Mouse (Mus musculus) heart, embryonic 10.5 days (tissue): Measurements from ENCODE around the gene Gmfg. TPM values are rescaled to one million over a fixed set of nuclear protein-coding genes. Genes with fewer than 3 reads are reported as not detected.

ENCODE experiments used
- DNase-seq: peaks from one replicate; pipeline ENCODE4 v3.0.0-alpha.2; 2017; ENCODE audit warnings: low spot score
- H3K27ac ChIP-seq: fragments of 300-500 bp; sonication (generic); 2 replicates; pipeline ENCODE4 v1.5.1; 2016; ENCODE audit warnings: mild to moderate bottlenecking
- H3K27me3 ChIP-seq: fragments of 300-500 bp; sonication (generic); 2 replicates; pipeline ENCODE4 v1.6.1; 2016; ENCODE audit warnings: mild to moderate bottlenecking; ENCODE audit not compliant: poor library complexity, insufficient read depth, severe bottlenecking
- H3K36me3 ChIP-seq: fragments of 300-500 bp; sonication (generic); 2 replicates; pipeline ENCODE4 v1.6.1; 2016; ENCODE audit warnings: mild to moderate bottlenecking, moderate library complexity
- H3K4me1 ChIP-seq: fragments of 300-500 bp; sonication (generic); 2 replicates; pipeline ENCODE4 v1.6.1; 2016; ENCODE audit warnings: mild to moderate bottlenecking
- H3K4me3 ChIP-seq: fragments of 300-500 bp; sonication (generic); 2 replicates; pipeline ENCODE4 v1.5.1; 2016; ENCODE audit warnings: mild to moderate bottlenecking, moderate library complexity
- H3K9me3 ChIP-seq: fragments of 300-500 bp; sonication (generic); 2 replicates; pipeline ENCODE4 v1.6.1; 2016; ENCODE audit warnings: mild to moderate bottlenecking, moderate library complexity
- WGBS: fragments of 180-500 bp; shearing (Covaris S2); methylation state at CpG from one replicate; pipeline ENCODE4 v1.1.7; 2016; 5-methylcytosine and 5-hydroxymethylcytosine counted together
- polyA plus RNA-seq: library from polyadenylated mRNA; unstranded; fragments of >200 nt; fragmentation: Nextera tagmentation; extraction: Ambion mirVana; gene quantifications from 2 replicates; pipeline ENCODE4 v1.2.1, GENCODE M21; 2016

Gene Gmfg
- polyA plus RNA-seq, 1 experiment from 2014 or later = 8.7 TPM

DNA sequence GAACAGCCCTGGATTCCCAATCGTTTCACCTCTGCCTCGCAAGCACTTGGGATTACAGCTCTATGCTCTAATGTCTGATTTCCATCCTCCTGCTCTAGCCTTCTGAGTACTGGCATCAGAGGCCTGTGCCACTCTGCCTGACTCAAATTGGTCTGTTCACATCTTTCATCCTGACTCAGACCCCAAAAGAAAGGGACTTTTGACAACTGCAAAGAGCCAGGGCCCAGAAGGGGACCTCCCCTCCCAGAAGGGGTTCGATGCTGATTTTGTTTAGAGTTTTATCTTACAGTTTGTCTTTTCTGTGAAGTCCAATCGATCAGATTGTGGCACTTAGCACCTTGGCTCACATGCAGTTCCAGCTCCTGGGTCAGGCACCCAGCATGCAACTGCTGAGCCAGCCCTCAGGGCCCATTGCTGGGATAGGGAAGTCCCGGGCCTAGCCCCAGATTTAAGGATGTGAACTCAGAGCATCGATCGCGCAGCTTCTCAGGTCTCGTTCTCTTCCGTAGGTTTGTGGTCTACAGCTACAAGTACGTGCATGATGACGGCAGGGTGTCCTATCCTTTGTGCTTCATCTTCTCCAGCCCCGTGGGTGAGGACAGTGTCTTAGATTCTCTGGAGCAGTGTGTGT lies 7.2 kb downstream of the Gmfg start:
- no peaks in the 10 kb centered on the region for H3K9me3 ChIP-seq
- 77% methylated on average over 13 of the region's 13 CpGs for WGBS
- H3K27me3 ChIP-seq = peaks cover 7% of the 10 kb centered on the region; the same call in 1 of the 2 replicates
- H3K36me3 ChIP-seq = no peaks in the 10 kb centered on the region
- no peak for DNase-seq
- no peak overlapping the region for H3K4me3 ChIP-seq
- H3K27ac ChIP-seq = no peak overlapping the region
- peaks cover 9% of the 10 kb centered on the region for H3K4me1 ChIP-seq

DNA sequence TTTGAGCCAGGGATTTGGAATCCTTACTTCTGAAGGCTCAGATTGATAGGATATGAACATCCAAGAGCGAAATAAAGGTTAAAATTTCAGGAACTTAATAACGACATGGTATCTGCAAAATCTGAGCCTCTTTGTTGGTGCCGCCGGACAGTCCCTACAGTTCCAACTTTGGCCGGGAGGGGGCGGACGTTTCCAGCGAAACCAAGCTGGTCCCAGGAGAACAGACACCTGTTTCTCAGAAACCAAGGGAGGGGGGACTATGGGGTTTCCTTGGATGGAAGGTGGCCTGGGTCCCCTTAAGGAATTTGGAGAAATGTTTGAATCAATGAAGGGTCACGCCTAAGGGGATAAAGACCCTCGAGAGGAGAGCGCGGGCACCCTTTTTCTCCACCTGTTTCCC lies 9.2 kb downstream of the Gmfg start:
- WGBS = 7% methylated on average over 12 of the region's 12 CpGs
- Histone ChIP-seq H3K9me3 (no peaks in the 10 kb centered on the region), H3K27me3 (peaks cover 7% of the 10 kb centered on the region; the same call in 1 of the 2 replicates), H3K4me1 (peaks cover 9% of the 10 kb centered on the region), H3K4me3 (no peak overlapping the region), H3K36me3 (no peaks in the 10 kb centered on the region), H3K27ac (no peak overlapping the region)
- DNase-seq = peak; percentile 86

DNA sequence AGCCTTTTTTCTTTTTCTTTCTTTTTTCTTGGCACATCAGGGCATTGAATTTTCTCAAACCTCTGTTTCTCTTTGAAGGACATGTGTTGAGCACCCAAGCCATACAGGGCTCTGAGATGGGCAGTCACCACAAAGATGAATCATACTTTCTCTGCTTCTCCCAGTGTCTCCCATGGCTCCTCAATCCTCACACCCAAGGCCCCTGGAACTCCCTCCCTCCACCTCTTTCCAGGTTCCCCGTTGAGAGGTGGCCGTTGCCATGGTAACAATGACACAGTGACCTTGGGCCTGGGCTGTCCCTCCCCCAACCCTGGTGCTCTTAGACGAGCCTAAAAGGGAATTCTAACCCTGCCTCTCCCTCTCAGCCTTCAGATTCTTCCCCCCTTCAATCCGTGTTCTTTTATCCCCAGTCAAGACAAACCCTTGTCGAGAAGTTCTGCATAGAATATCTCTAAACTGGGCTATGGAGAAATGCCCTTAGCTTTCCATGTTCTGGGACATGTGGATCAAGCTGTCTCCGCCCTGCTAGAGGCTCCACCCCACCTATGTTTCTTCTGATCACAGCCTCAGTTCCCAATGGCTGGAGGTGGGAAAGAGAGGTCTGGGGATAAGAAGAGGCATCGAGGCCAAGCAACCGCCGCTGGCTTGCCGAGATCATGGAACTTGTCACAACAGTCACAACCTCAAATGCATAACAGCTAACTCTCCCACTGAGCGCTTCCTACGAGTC lies 10.0 kb downstream of the Gmfg start:
- DNase-seq = no peak

DNA sequence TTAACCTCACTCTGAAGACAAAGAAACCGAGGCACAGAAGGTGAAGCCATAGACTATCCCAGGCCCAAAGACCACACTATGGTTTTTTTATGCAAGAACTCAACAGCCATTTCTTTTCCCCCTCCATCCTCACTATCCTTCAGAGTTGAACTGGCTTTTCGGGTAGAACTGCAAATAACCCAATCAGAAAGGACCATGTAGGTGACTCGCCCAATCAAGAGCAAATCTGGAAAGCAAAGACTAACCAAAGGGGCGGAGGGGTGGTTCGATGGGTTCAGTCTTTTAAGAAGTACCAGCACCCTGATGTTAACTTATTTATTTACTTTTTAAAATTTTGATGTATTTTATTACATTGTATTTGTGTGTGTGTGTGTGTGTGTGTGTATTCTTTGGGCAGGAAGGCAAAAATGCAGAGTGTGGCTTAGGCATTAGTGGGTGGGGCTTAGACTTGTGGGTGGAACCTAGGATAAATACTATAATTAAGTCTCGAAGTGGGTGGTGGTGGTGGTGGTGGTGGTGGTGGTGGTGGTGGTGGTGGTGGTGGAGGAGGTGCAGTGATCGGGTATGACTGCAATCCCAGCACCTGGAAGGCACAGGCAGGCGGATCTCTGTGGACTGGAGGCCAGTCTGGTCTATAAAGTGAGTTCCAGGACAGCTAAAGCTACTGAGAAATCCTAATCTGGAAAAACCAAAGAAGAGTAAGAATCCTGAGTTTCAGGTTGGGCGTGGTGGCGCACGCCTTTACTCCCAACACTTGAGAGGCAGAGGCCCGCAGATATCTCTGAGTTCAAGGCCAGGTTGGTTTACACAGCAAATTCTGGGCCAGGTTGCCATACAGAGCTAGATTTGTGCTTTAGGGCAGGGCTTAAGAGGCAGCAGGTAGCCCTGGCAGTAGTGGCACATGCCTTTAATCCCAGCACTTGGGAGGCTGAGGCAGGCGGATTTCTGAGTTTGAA lies 10.9 kb downstream of the Gmfg start:
- Histone ChIP-seq H3K27ac (no peak overlapping the region), H3K27me3 (peaks cover 7% of the 10 kb centered on the region; the same call in 1 of the 2 replicates), H3K4me1 (peaks cover 20% of the 10 kb centered on the region), H3K4me3 (no peak overlapping the region), H3K9me3 (no peaks in the 10 kb centered on the region), H3K36me3 (no peaks in the 10 kb centered on the region)
- no peak for DNase-seq
- 63% methylated on average over 13 of the region's 13 CpGs for WGBS

More for the DNA sequence above, 10.0 kb downstream of the Gmfg start:
- no peak overlapping the region for H3K27ac ChIP-seq
- H3K9me3 ChIP-seq = no peaks in the 10 kb centered on the region
- peaks cover 12% of the 10 kb centered on the region for H3K4me1 ChIP-seq
- WGBS = 18% methylated on average over 12 of the region's 12 CpGs
- peaks cover 7% of the 10 kb centered on the region; the same call in 1 of the 2 replicates for H3K27me3 ChIP-seq
- H3K36me3 ChIP-seq = no peaks in the 10 kb centered on the region
- H3K4me3 ChIP-seq = no peak overlapping the region

DNA sequence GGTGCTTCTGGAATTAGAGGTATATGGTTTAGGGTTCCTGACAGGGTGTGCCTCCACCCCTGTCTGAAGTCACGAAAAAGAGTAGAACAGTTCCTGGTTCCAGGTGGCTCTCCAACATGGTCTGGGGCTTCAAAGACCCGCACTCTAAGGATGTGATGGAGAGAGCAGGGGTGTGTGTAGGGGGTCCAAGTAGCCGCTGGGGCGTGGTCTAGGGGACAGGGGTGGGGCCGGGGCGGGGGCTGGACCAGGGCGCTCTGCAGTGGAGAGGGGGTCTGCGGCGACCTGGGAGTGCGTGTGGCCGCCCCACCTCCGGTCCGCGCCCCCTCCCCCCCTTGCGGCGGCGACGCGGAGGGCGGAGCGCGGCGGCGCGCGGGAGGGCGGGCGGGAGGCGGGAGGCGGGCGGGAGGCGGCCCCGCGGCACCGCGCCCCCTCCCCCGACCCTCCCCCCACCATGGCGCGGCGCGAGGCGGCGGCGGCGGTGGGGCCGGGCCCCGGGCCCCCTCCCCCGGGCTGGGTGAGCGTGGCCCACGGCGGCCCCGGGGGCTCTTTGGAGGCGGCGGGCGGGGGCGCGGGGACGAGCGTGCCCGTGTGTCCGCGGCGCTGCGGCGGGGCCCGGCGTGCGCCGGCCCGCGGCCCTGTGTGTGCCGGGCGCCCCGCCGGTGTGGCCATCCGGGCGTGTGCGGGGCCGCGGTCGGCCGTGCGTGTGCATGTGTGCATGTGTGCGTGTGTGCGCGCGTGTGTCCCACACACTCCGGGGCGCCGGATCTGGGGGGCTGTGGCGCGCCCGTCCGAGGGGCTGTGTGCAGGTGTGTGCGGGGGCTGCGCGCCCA lies 14.5 kb downstream of the Gmfg start, which contains the start of gene Lrfn1:
TSS of gene Lrfn1 (plus strand) at position 450 of the 830 bp plus-strand sequence.
- H3K4me1 ChIP-seq = peaks cover 20% of the 10 kb centered on the region
- H3K36me3 ChIP-seq = peaks cover 5% of the 10 kb centered on the region; the same call in 1 of the 2 replicates
- DNase-seq = no peak
- under 1% methylated on average over 58 of the region's 97 CpGs for WGBS
- peak within 1 kb of the TSS; percentile 86 for H3K27ac ChIP-seq
- H3K9me3 ChIP-seq = no peaks in the 10 kb centered on the region
- peak within 1 kb of the TSS; percentile 91 for H3K4me3 ChIP-seq
- H3K27me3 ChIP-seq = 0 out of 2 replicates have a peak, but pooled peaks cover 2% of the 10 kb centered on the region

DNA sequence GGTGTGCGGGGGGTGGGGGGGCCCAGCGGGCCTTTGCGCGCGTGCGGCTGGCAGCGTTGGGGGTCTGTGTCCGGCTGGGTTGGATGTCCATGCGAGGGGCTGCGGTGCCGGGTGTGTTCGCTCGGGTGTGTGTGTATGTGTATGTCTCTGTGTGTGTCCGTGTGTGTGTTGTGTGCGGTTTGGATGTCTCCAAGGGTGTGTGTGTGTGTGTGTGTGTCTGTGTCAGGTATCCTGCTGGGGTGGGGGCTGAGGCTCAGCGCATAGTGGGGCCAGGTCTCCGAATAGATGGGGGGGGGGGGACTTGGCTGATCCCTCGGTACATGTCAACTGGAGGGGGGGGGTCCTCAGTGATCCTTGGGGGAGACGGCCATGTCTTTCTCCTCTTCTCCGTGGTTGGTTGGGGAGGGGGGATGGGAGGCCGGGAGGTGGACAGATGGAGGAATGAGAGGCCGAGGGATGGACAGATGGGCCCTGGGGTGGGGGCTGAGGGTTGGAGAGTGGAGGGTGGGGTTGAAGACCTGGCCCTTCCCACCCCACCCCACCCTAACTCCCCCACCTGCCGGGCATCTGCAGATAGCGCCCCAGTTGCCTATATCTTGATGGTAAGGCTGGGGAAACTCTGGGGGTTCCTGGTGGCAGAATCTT lies 15.2 kb downstream of the Gmfg start:
- Histone ChIP-seq H3K36me3 (peaks cover 5% of the 10 kb centered on the region; the same call in 1 of the 2 replicates), H3K9me3 (no peaks in the 10 kb centered on the region), H3K4me1 (peaks cover 15% of the 10 kb centered on the region), H3K27me3 (0 out of 2 replicates have a peak, but pooled peaks cover 2% of the 10 kb centered on the region), H3K27ac (peak overlapping the region; percentile 86), H3K4me3 (peak overlapping the region; percentile 91)
- WGBS = 3% methylated on average over 24 of the region's 24 CpGs
- no peak for DNase-seq

DNA sequence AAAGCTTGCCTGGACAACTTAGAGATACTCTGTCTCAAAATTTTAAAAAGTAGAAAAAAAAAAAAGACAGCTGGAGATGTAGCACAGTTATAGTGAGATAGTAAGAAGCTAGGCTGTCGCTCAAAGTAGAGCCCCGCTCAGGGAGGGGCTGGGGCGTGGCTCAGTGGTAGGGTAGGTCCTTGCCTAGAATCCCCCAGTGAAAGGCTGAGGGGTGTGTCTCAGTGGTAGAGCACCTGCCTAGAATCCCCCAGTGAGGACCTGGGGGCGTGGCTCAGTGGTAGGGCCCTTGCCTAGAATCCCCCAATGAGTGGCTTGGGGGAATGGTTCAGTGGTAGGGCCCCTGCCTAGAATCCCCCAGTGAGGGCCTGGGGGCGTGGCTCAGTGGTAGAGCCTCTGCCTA lies 23.1 kb downstream of the Gmfg start:
- peaks cover 51% of the 10 kb centered on the region for H3K36me3 ChIP-seq
- H3K27ac ChIP-seq = no peak overlapping the region
- H3K4me3 ChIP-seq = no peak overlapping the region
- 95% methylated on average over 4 of the region's 5 CpGs for WGBS
- H3K9me3 ChIP-seq = no peaks in the 10 kb centered on the region
- H3K27me3 ChIP-seq = no peaks in the 10 kb centered on the region
- peaks cover 8% of the 10 kb centered on the region; the same call in 1 of the 2 replicates for H3K4me1 ChIP-seq
- no peak for DNase-seq

DNA sequence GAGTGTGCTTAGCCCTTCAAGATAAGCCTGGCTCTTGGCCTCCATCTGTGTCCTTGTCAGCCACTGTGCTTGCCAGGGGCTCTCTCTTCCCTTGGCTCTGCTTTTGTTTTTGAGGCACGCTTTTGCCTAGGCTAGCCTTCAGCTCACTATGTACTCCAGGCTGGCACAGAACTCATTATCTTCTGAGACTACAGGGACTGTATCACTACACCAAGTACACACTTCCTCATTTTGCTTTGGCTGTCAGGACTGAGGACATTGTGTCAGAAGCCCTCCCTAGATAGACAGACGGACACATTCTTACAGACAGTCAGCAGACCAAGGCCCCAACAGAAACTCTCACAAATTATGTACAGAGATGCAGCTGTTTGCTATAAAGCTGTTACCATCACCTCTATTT lies 25.5 kb downstream of the Gmfg start:
- DNase-seq = no peak
- H3K4me3 ChIP-seq = no peak overlapping the region
- 89% methylated on average over 2 of the region's 2 CpGs for WGBS
- H3K27me3 ChIP-seq = peaks cover 19% of the 10 kb centered on the region; the same call in 1 of the 2 replicates
- no peaks in the 10 kb centered on the region for H3K9me3 ChIP-seq
- H3K4me1 ChIP-seq = peaks cover 21% of the 10 kb centered on the region
- peaks cover 45% of the 10 kb centered on the region for H3K36me3 ChIP-seq
- no peak overlapping the region for H3K27ac ChIP-seq

DNA sequence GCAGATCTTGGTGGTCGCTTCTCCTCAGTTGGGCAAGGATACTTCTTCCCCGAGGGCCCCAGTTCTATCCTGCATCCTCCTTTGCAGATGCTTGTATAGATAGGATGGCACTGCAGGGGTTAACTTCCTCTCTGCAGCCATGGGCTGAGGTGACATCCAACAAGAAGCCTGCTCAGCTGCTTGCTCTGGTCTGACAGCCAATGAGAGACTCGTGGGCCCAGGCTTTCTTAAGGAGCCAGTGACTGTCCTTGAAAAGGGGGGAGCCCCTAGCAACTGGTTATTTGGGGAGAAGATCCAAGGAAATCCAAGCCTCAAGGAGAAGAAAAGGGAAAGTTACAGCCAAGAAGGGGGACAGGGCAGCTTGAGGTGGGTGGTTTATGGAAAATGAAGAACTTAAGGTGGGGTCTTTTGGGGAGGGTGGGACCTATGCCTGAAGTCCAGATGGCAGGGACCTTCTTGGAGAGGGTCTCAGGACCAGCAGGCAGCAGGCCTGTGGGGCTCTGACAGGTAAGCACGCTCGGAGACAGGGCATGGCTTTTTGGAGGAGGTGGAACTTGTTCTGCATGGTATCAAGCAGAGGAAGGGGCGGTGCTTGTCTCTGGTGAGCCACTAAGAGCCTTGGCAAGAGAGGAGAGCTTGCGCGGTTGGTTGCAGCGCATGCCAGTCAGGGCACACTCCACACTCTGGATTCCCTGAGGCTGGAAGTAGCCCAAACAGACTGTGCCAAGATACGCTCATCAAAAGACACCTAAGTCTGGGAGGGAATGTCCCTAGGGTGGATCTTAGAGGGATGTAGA lies 27.4 kb downstream of the Gmfg start:
- no peak overlapping the region for H3K27ac ChIP-seq
- peaks cover 37% of the 10 kb centered on the region for H3K27me3 ChIP-seq
- WGBS = 53% methylated on average over 10 of the region's 10 CpGs
- no peak for DNase-seq
- peaks cover 24% of the 10 kb centered on the region for H3K4me1 ChIP-seq
- no peaks in the 10 kb centered on the region for H3K9me3 ChIP-seq
- peaks cover 27% of the 10 kb centered on the region for H3K36me3 ChIP-seq
- no peak overlapping the region for H3K4me3 ChIP-seq

DNA sequence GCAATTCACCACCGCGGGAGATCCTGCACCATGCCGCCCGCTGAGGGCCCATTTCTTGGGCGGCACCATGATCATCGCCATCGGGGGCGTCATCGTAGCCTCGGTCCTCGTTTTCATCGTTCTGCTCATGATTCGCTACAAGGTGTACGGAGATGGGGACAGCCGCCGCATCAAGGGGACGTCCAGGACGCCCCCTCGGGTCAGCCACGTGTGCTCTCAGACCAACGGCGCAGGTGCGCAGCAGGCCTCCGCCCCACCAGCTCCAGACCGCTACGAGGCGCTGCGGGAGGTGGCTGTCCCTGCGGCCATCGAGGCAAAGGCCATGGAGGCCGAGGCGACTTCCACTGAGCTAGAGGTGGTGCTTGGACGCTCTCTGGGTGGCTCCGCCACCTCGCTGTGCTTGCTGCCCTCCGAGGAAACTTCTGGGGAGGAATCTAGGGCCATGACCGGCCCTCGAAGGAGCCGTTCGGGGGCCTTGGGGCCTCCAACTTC lies 29.5 kb downstream of the Gmfg start:
- Histone ChIP-seq H3K4me3 (peak overlapping the region; percentile 69), H3K9me3 (no peaks in the 10 kb centered on the region), H3K4me1 (peaks cover 35% of the 10 kb centered on the region), H3K27ac (peak overlapping the region; percentile 83), H3K36me3 (peaks cover 9% of the 10 kb centered on the region; the same call in 1 of the 2 replicates), H3K27me3 (peaks cover 38% of the 10 kb centered on the region)
- no peak for DNase-seq
- WGBS = 10% methylated on average over 40 of the region's 40 CpGs
